Mouse (Mus musculus) embryo, embryonic 11.5 days (tissue): ENCODE results near the gene Casp2.

ENCODE experiments used
- DNase-seq: peaks from one replicate; pipeline ENCODE4 v3.0.0-alpha.2; 2012; ENCODE audit warnings: low read depth, low spot score

Casp2 gene

DNA sequence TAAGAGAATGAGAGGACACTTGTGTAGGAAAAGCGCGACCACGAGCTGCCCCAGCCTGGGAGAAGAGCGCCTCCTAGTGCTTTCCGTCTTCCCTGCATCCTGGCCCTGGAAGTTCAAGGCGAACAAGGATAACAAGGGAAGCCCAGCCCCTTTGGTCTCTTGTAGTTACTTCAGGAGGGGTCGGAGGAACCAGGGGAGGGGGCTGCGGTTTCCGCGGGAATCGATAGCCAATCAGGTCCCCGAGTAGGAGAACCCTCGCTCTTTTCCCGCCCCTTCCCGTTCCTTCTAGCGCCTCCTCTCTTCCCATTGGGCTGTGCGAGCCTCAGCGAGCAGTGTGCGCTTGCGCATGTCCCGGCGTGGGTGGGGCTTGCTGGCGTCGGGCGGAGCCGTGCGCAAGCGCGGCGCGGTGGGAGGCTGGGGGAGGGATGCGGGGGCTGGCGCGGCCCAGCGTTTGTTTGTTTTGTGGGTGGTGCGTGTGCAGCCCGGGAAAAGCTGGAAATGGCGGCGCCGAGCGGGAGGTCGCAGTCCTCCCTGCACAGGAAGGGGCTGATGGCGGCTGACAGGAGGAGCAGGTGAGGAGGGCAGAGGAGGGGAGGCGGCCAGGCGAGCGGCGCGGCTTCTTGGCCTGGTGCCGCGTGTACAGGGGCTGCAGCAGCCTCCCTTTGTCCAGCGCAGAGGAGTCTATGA is at the start of gene Casp2:
Gene Casp2, plus strand, starts transcription at position 360 of the 687 bp plus-strand sequence.
- DNase-seq: peak; percentile 97

DNA sequence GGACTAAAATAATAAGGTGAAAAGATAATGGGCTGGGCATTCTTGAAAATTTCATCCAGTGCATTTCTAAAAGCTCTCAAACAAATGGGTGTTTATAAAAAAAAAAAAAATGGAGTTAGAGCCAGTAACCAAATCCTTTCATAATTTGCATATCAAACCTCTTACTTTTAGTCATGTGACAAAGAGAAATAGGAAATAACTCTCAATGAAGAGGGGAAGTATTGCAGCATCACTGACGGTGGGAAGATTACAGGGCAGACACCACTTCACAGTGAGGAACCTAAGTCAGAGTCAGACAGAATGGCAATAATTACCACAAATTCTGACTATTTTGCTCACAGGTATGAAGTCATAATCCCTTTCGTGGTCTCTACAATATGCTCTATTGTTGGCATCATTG is 49.8 kb upstream of the Casp2 start, which contains the start of gene Tas2r144:
Gene Tas2r144, plus strand, starts transcription at position 301 of the 400 bp plus-strand sequence.
- DNase-seq: no peak

- DNase-seq: no peak
Observed at GRCm38 (mm10) chr6:42222286-42222685, 42.5 kb upstream of the Casp2 start.

DNA sequence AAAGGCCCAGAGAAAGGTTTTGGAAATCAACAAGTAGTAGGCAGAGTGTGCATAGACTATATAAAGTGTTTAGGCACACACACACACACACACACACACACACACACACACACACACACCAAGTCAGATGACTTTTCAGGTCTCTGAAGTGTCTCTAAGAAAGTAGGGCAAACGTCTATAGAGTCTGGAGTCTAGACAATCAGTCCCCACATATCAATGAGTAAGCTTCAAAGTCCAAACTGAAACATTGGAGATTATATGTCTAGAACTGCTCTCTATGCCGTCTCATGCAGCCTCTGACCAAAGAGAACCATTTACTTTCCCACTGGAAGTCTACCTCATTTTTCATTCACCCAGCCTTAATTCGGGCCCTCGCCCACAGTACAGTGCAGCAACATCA is 39.7 kb upstream of the Casp2 start:
- no peak for DNase-seq

GRCm38 (mm10) chr6:42227240-42228101 is 37.3 kb upstream of the Casp2 start:
- peak; percentile 54 for DNase-seq

DNA sequence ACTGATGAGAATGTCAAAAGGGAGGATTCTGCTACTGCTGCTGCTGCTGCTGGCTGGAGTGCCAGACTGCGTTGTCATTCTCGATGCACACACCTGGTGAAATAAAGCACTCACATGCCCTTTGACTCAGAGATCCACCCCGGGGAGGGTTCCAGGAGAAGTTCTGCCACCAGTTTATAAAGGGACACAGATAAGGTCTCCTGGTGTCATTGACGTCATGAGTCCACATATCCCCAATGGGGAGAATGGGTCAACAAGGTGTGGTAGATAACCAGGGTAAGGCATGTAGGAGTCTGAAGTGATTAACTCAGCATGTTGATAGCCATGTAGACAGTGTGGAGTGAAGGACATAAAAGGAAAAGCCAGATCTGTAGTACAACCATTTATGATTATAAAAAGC is 35.2 kb upstream of the Casp2 start:
- DNase-seq: no peak

DNA sequence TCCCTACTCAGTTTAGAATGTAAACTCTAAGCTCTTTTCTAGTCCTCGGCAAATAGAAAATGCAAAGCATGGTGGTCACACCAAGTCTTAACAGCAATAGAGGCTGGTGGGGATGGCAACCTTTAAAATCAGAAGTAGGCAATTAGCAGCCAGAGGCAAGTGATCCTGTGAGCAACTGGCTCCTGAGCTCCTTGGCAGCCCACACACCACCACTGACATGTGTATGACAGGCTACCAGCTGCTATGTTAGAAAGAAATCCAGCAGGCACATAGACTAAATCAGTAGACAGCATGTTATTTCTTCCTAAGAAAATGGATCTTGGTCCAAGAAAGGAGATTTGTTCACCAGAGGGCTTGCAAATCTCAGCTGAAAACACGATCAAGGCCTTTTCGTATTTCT is 33.6 kb upstream of the Casp2 start:
- no peak for DNase-seq

GRCm38 (mm10) chr6:42237276-42237805 is 27.4 kb upstream of the Casp2 start:
- no peak for DNase-seq

- no peak for DNase-seq
Observed at GRCm38 (mm10) chr6:42241311-42242045, 23.3 kb upstream of the Casp2 start.

DNA sequence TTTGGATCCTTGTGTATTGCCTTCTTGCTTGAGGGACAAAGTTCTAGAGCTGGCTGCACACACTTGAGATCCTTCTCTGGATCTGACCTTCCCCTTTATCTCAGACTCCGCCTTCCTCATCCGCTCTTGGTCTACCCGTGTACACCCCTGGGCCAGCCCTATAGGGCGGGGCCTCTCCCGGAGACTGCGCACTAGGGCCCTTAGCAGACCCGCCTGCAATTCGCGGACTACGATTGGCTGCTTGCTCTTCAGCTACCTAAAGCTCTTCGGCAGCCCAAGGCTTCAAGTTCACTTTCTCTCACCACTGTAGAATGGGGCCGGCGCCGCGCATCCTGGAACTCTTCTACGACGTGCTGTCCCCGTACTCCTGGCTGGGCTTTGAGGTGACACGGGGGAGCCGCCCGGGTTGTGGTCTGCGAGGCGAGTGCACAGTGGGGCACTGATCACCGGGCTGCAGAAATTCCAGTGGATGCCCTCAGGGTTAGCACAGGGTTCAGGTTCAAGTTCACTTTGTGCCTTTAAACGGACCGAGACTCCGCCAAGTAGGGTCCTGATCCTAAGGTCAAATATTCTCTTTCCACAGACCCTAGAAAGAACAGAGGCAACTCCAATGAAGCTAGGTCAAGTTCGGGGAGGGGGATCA is 19.0 kb upstream of the Casp2 start, which contains the start of gene Gstk1:
Gene Gstk1, plus strand, starts transcription at position 225 of the 643 bp plus-strand sequence.
- DNase-seq: peak; percentile 72

DNA sequence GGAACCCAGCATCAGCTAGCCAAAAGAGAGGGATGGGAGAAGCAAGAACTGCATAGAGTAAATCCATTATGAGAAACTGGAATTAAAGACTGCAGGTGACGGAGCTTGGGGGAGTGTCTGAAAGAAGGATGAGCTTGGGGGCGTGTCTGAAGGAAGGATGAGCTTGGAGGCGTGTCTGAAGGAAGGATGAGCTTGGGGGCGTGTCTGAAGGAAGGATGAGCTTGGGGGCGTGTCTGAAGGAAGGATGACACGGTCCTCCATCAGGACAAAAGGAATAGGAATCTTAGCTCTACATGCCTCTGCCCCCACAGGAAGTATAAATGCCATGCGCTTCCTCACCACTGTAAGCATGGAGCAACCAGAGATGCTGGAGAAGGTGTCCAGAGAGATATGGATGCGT is 17.6 kb upstream of the Casp2 start:
- DNase-seq: no peak

DNA sequence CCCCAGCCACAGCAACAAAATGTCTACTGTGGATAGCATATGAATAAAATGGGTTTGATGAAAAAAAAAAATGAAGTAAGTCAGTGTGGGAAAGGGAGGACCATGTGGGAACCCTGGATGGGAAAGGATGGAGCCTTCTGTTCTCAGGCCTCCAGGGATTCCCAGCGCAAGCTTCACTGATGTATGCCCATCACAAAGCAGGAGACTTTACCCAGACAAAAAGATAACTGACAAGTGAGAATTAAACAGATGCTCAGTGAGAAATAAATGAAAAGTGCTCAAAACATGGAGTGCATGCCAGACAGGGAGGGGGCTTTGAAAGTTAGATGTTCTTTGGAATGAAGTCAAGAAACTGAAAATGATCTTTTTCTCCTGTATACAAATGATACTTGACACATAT is 16.8 kb upstream of the Casp2 start:
- DNase-seq: no peak

DNA sequence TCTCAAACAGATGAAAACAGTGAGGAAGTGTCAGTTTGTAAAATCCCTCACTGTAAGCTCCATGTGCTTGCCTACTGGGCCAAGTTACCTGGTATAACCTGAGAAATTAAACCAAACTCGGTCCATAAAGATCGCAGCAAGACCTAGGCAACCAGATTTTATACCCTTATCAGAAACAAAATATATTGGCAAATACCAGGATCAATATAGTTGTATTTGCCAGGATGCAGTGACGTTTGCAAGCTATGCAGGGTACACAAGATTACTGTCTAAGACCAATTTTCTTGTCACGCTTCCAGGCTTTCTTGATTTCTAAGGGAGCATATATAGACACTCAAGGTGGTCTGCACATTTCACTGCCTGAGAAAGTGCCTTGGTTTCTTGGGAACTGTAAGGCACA is 13.0 kb upstream of the Casp2 start:
- no peak for DNase-seq

DNA sequence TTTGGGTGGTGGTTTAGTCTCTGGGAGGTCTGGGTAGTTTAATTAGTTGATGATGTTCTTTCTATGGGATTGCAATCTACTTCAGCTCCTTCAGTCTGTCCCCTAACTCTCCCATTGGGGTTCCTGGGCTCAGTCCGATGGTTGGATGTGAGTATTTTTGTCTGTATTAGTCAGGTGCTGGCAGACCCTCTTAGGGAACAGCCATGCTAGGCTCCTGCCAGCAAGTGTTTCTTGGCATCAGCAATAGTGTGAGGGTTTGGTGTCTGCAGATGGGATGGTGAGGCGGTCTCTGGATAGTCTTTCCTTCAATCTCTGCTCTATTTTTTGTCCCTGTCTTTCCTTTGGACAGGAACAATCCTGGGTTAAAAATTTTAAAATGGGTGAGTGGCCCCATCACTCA is 11.7 kb upstream of the Casp2 start:
- no peak for DNase-seq

DNA sequence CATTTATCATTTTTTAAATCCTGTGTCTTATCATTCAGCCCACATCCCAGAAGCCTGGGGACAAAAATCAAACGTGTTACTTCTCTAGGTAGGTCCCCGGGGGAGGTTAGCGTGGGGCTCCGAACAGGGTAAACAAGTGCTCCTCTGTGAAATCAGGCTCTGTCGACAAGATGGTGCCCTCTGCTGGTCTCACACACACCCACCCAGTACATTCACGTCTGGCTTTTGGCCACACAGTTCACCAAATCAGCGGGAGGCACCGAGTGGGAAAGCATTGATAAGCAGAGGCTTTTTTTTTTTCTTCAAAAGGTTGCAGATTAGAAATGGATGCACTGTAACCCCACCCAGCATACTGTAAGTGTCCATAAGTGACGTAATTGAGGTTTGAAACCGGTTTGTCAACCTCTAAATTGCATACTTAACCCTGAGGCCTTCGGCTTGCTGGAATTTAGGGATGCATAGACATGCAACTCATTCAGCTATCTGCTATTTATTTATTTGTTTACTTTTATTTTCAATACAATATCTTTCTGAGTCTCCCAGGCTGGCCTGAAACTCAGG is 7.4 kb upstream of the Casp2 start:
- DNase-seq: no peak

DNA sequence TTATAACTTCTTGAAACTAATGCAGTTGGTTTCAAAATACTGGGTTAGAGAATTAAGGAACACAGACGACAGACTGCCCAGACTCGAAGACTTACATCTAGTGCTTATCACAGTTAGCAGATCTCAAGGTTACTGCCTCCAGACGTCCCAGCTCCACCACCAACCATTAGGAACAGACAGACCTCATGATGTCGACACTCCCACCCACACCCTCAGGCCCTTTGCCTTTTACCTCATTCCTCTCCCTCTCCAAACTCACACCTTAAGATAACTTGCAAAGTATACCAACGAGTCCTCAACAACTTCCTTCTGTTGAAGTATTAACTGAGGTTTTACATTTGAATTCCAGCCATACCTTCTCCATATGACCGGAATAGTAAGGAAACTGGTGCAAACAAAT is 4.4 kb upstream of the Casp2 start:
- no peak for DNase-seq

DNA sequence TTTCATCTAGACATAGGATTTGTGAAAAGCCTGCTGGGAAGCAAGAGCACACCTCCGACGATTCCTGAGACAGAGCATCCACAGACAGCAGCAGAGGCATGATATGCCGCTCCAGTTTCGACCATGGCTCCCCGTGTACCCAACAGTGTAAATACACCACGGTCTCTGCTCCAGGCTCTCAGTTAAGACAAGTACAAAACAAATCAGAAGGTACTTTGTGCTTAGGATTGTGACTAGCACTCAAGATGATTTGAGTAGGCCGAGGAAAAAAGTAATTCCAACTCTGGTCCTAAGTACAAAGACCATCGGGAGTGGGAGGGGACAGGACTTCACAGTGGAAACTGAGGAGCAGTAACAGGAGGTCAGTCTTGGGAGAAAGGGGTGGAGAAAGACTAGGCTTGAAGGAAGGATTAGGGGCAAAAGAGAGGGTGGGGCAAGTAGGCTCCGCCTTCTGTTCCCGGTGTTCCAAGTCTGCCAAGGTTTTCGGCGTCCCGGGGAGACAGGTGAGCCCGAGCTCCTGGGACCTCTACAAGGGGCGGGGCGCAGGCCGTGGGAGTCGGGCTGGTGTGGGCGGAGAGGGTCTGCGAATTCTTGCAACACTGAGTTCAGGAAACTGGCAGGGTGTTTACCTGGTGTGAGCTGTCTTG is 3.1 kb upstream of the Casp2 start, which contains the start of gene Tmem139:
Gene Tmem139, plus strand, starts transcription at position 447 of the 647 bp plus-strand sequence.
- no peak for DNase-seq

DNA sequence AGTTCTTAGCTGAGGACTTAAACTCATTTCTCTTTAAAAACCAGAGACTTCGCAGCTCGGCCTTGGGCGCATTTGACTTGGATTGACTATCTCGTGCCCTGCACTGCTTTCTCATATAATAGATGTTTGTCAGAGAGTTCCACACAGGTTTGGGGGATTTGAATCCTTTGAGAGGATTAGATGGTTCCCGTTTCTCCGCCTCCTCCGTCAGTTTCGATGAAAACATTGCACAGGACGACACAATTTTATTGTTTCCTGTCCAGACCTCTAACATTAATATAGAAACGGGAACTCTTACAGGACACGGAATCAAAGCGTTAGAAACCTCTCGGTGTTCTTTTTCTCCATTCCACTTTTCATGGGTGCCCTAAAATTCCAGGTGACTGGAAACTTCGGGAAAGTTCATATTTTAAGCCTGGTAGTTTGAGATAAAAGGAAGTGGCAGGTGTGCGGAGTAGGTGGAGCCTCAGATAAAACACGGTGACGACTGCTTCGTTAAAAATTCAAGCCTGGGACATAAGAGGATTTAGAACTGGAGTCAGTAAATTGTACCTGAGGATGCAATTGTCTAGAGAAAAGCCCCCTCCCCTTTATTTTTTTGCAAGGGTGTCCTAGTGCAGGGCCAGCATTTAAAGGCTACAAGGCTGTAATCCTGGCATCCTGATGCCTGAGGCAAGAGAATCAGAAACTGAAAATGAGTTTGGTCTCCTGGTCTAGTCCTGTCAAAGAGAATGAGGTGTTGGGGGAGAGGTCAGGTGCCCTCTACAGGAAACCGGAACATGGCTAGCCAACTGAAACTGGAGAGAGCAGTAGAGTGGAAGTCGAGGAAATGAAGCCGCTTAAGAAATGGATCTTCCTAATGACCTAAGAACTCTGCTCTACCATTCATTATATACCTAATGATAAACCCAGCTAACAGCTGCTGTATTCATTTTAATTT is 876 bp downstream of the Casp2 start:
- DNase-seq: no peak

GRCm38 (mm10) chr6:42270817-42271216 is 6.0 kb downstream of the Casp2 start:
- DNase-seq: no peak
